Mouse (Mus musculus): ENCODE results near the gene Pth2.
"Not testable (repeated sequence)": the region's sequence is repeated elsewhere in the genome, so short reads cannot be mapped to it uniquely, and the experiment has no call there.

The Pth2 gene

DNA sequence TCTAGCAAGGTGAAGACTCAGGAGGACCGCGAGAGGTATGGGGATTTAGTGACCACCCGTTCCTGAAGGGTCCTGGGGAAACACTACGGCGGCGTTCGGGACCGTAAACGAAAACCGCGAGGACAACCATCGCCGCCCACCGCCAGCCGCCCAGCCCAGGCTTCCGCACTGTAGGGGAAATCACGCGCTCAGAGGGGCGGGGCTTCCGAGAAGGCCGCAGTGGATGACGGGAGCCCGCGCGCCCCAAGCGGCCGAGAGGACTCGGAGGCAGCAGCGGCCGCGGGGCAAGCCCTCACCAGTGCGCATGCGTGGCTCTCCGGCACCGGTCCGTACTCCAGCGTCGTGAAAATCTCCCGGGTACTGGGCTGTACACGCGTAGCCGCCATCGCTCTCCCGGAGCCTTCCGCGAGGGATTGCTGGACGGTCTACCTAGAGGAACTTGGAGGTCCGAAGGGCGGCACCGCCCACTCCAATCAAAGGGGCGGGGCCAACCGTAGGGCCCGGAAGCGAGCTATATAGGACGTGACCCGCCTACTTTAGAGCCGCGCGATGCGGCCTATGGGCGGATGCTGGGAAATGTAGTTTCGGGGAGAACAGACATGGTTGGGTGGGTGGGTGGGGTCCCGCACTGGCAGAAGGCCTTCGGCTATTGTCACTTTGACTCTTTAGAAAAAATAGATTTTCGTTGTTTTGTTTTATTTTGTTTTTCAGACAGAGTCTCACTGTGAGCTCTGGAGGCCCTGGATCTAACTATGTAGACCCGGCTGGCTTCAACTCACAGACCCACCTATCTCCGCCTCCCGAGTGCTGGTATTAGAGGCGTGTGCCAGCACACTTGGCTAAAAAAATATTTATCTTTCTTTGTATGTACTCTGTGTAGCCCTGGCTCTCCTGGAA is 26.5 kb upstream of the Pth2 start, which contains the start of the genes Pih1d1 and Aldh16a1:
Gene Pih1d1, plus strand, starts transcription at position 208 of the 897 bp plus-strand sequence.
Gene Aldh16a1, minus strand, starts transcription at position 489 of the 897 bp plus-strand sequence.
- peak; percentile 97 for DNase-seq

DNA sequence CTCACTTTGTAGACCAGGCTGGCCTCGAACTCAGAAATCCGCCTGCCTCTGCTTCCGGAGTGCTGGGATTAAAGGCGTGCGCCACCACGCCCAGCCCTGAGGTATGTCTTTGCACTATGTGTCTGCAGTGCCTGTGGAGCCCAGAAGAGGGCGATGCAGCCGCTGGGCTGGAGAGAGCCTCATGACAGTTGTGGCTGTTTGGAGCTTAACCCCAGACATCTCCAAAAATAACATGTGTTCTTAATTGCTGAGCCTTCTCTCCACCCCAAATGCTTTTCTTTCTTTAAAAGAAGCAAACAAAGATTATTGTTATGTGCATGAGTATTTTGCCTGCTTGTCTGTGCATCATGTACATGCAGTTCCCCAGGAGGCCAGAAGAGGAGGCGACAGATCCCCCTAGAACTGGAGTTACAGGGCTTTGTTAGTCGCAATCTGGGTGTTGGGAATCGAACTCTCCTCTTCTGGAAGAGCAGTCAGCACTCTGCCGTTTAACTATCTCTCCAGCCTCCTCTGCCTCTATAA is 25.7 kb upstream of the Pth2 start:
- DNase-seq: no peak

DNA sequence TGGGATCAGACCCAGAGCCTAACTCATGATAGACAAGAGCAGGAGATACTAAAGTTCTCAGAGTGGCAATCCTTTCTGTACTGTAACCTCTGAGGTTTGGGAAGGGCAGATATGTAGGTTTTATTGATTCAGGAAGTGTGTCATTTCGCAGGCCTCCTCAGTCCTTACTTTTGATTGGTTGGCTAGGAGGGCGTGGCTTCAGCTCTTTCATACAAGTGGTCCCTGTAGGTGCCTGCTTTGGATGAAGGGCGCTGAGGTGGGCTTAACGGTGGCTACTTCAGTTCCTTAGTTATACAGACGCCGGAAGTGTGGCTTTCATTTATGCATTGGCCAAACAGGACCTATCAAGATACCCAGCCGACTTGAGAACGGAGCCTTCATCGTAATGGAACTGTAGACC is 25.2 kb upstream of the Pth2 start:
- DNase-seq: no peak

DNA sequence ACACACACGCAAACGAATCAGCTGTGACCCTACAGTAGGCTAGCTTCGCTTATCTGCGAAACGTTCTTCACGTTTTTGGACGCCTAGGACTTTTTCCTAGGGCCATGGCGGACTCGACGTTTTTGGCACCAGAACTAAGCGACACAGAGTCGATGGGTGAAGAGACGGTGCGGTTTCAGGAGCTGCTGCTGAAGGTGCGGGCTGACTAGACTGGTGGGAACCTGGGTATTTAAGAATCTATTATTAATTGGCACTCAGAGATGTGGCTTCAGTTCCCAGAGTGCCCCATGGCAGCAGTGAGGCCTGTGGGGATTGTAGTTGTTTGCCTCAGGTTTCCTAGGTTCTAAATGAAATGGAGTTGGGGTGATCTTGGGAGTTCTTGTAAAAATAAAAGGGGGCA is 24.6 kb upstream of the Pth2 start:
- no peak for DNase-seq

DNA sequence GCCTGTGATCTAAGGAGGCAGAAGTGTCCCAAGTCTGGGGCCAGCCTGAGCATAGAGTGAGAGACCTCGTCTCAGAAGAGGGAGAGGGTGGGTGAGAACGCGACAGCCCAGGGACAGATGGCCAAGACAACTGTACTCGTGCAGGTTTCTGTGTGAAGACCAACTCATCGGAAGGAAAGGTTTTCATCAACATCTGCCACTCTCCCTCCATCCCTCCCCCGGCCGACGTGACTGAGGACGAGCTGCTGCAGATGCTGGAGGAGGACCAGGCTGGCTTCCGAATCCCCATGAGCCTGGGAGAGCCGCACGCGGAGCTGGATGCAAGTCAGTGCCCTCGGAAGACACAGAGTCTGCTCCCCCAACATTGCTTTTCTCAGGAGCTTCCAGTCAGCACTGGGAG is 23.3 kb upstream of the Pth2 start:
- peak; percentile 60 for DNase-seq

DNA sequence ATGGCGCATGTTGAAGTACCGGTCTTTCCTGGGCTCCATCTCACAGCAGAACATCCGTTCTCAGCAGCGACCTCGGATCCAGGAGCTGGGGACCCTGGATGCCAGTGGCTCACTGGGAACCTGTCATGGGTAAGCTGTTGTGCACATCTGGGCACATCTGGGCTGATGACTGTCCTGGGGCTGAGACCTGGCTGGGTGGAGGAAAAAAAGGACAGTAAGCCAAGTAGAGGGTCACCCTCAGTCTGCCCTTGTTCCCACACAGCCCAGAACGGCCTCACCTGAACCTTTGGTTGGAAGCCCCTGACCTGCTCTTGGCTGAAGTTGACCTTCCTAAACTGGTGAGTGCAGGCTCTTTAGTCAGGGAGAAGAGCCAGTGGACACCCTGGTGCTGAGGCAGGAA is 21.8 kb upstream of the Pth2 start:
- DNase-seq: no peak

DNA sequence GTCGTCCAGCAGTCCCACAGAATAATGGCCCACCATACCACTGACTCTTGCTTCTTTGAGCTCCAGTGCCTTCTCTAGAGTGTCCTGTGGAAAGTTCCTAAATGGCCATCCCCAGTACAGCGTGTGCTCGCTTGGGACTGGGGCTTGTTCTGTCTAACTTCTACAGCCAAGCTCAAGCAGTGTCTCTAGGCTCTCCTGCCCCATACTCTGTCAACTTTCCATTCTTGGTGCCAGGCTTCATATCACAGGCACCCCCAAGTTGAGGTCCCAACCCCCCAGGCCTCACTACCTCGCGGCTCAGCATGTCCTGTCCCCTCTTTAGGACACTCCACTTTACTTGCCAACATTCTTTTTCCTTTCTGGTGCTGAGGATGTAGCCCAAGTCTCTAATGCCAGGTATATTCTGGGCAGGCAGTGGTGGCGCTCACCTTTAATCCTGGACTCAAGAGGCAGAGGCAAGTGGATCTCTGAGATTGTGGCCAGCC is 20.4 kb upstream of the Pth2 start:
- no peak for DNase-seq

DNA sequence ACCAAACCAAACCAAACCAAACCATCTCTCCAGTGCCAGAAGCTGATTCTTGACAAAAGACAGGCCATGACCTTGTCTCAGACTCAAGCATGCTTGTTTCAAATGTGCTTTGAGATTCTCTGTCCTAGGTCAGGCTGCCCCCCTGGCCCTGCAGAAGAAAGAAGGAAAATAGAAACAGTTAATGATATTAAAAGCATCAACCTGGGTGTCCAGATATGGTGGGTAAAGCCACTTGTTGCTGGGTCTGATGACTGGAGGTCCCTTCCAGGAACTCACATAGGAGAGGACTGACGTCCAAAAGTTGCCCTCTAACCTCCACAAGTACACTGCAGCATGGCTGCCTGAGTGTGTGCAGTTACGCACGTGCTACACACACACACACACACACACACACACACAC is 19.9 kb upstream of the Pth2 start:
- no peak for DNase-seq

DNA sequence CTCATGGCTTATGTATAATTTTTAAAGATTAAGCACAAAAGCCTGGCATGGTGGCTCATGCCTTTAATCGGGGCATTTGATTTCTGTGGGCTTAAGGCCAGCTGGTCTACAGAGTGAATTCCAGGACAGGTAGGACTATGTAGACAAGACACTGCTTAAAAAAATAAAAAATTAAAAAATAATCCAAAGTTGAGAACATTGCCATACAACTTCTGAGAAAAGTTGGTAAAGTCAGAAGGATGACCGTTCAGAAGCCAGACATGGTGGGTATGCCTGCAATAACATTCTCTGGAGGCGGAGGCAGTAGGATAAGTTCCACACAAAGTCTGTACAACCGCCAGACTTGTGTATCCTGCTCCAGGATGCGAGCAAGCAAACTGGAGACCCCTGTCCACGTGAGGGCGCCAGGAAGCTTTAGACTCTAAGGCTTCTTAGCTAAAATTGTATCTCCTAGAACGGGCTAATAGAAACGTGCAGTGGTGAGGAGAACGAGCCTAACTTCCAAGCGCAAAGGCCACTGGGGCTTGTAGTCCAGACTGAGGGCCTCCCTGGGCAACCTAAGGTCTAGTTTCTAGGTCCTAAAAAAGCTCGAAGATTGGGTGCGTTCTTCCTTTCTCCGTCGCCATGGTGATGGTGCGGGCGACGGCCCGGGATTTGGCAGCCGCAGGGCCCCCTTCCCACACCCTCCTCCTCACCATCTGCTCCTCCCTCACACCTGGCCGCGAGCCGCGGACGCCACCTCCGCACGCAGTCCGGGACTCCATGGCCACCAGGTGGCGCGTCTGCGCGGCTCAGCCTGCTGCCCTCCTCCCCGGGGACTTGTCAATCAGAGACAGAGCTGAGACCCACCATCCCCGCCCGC is 19.0 kb upstream of the Pth2 start:
- DNase-seq: peak; percentile 96

DNA sequence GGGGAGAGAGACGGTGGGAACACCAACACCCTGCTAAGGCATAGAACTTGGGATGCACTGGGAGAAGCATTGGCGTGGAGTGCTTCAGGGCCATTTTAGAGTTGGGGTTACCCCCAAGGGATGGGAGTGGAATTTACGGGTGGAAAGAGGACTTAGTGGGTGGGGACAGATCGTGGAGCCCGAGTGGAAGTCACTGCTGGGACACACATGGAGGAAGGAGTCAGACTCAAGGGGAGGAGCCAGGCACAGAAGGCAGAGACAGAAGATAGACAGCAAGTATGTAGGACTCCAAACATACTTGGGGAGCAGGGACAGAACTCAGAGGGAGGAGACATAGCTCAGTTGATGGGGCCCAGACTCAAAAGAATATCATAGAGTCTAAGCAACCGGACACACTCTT is 18.2 kb upstream of the Pth2 start:
- no peak for DNase-seq

DNA sequence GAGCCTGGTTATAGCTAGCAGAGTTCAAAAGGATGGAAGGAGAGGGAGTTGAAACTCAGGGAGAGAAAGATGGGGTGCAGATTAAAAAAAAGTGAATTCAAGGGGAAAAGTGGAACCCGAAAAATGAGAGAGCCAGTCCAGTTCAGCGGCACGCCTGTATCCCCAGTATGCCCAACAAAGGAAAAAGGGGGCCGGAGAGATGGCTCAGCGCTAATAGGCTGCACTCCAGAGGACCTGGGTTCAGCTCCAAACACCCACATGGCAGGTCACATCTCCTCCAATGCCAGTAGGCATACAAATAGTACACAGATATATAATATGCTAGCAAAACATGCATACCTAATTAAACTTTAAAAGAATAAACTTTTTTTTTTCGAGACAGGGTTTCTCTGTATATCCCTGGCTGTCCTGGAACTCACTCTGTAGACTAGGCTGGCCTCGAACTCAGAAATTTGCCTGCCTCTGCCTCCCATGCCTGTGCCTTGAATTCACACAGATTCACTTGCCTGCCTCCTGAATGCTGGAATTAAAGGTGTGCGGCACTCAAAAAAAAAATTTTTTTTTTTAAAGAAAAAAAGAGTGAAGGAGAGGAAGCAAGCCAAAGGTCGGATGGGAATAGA is 17.7 kb upstream of the Pth2 start:
- no peak for DNase-seq

DNA sequence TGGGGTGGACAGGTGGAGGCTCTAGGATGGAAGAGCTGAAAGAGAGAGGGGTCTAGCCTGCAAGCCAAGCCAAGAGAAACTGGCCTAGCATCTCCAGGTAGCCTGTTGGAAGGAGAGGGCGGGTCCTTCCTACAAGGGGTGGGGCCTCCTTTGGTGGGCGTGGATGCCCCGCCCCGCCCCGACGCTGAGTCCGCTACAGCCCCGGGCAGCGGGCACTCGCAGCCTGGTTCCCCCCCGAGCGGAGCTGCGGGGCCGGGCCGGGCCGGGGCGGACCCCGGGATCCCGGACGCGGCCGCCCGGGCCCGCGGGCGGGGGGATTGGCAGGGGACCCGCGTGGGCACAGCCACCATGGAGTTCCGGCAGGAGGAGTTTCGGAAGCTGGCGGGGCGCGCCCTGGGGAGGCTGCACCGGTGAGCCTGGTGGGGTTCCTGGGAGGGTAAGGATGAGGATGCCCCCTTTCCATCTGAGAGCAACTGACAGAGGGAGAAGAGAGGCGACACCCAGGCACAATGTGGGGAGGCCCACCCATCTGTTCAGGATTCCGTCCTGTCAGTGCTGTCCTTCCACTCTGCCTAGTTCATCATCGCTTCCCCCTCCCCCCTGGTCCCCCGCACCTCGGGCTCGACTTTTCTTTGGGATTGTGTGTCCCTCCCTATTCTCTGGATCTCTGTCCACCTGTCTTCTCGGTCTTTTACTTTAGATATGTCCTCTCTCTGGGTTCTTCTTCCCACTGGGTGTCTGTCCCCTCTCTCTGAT is 16.9 kb upstream of the Pth2 start, which contains the start of gene Slc17a7:
Gene Slc17a7, plus strand, starts transcription at position 215 of the 756 bp plus-strand sequence.
- peak; percentile 73 for DNase-seq

DNA sequence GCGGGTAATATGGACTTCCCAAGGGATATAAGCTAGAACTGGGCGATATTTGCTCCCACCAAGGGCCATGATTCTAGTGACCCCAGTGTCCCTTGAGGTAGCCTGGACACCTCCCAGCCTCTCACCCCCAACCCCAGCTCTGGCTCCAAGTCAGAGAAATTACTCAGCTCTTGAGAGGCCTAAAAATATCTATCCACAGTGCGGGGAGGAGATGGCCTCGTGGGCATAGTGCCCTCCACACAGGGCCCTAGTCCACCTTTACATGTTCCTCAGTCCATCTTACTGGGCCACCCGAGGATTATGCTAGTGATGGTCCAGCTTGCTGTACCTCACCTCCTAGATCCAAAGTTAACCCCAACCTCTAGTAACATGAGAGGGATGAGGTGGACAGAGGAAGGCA is 16.0 kb upstream of the Pth2 start:
- no peak for DNase-seq

DNA sequence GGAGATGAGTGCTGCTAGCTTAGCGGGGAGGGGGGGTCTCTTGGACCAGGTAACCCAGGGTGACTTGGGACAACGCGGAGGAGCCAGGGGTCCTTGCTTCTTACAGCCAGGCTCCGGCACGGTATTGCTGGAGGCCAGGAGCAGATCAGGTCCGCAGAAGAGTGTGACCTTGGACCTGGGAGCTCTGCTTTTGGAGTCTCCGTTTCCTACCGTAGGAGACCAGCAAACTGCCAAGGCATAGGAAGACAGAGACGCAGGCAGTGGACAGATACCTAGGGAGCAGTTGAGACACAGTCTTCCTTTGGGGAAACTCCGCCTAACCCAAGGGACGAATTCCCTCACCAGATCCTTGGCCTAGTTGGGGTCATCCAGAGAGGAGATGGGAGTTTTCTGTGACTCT is 15.1 kb upstream of the Pth2 start:
- no peak for DNase-seq

DNA sequence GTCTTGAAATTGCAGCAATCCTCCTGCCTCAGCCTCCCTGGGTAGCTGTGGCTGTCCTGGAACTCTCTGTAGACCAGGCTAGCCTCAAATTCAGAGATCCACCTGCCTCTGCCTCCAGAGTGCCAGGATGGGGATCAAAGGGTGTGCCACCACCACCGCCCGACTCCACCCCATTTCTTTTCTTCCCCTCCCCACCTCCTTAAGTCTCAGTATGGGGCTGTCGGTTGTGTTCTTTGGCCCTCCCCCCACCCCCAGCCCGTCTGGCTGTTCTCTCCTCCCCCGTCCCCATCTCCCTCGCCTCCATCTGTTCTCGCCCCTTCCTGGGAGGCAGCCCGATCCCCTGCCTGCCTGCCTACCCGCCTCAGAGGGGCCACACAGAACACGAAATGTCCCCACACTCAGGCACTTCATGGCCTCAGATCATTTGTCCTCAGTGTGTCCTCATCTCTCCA is 13.8 kb upstream of the Pth2 start:
- DNase-seq: peak; percentile 74

DNA sequence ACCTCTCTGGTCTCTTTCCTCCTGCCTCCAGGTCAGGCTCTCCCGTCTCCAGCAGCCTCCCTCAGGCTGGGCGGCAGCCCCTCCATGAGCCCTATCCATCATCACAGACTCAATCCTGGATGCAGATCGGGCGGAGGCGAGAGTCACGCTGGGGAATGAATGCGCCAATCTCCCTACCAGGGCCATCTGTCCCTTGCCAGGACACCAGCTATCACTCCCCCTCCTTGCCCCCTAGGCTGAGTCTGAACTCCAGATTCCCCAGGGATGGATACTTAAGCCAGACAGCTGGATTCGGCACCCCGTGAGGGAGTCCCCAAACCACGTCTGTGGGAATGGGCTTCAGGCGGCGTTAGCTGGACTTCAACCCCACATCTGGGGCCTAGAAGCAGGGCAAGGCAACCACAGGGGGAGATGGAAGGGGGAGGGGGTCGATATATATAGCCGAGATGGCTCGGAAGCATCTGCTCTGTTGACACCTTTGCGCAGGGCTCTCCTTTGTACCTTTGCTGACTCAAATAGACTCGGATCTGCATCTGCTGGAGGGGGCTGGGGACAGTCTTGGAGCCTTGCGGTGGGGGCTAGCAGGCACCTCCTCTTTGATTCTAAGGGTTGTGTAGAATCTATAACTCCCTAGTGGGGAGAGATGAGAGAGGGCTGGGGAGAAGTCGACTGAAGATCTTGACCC is 12.9 kb upstream of the Pth2 start:
- peak; percentile 57 for DNase-seq

DNA sequence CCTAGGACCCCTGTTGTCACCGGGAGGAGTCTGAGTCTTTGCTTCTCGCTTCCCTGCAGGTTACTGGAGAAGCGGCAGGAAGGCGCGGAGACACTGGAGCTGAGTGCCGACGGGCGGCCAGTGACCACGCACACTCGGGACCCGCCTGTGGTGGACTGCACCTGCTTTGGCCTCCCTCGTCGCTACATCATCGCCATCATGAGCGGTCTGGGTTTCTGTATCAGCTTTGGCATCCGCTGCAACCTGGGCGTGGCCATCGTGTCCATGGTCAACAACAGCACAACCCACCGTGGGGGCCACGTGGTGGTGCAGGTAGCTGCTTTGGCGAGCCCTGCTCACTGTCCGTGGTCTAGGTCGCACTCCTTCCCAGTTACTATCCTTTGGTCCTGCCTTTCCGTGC is 12.1 kb upstream of the Pth2 start:
- no peak for DNase-seq

DNA sequence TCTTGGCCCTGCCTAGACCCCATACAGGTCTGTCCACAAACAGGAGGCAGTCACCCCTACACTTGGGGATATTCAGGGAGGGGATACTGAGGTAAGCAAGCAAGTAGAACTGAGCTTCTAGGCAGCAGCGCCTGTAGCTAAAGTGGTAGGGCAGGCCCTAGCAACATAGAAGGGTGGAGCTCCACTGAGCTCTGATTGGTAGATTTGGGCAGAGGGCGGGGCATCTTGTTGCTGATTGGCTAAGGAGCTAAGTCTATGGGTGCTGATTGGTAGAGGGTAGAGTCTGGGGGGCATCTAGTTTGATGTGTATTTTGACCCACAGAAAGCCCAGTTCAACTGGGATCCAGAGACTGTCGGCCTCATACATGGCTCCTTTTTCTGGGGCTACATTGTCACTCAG is 11.3 kb upstream of the Pth2 start:
- peak; percentile 66 for DNase-seq

DNA sequence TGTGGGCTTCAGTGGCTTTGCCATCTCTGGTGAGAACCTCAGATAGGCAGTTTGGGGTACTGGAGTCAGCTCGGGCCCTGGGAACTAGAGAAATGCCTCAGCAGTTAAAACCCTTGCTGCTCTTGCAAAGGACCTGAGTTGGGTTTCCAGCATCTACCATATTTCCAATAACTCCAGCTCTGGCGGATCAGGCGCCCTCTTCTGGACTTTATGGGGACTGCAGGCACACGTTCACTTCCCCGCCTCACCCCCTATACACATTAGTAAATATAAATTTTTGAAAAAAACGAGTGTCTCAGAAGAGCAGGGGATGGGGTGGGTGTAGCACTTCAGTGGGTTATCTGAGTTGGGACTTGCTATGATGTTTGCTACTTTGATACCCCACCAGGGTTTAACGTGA is 7.8 kb upstream of the Pth2 start:
- DNase-seq: no peak

DNA sequence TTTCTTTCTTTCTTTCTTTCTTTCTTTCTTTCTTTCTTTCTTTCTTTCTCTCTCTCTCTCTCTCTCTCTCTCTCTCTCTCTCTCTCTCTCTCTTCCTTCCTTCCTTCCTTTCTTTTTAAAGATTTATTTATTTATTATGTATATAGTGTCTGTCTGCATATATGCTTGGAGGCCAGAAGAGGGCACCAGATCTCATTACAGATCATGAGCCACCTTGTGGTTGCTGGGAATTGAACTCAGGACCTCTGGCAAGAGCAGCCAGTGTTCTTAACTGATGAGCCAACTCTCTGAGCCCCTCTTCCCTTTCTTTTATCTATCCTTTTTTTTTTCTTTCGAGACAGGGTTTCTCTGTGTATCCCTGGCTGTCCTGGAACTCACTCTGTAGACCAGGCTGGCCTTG is 7.0 kb upstream of the Pth2 start:
- DNase-seq: not testable (repeated sequence)

DNA sequence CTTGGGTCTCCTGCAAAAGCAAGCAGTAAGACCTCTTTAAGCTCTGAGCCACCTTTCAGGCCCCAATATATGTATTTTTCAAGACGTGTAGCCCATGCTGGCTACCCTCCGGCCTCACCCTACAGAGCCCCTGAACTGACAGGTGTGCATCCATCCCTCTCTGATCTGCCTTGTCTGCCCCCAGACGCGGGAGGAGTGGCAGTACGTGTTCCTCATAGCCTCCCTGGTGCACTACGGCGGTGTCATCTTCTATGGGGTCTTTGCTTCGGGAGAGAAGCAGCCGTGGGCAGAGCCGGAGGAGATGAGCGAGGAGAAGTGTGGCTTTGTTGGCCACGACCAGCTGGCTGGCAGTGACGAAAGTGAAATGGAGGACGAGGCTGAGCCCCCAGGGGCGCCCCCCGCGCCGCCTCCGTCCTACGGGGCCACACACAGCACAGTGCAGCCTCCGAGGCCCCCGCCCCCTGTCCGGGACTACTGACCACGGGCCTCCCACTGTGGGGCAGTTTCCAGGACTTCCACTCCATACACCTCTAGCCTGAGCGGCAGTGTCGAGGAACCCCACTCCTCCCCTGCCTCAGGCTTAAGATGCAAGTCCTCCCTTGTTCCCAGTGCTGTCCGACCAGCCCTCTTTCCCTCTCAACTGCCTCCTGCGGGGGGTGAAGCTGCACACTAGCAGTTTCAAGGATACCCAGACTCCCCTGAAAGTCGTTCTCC is 6.1 kb upstream of the Pth2 start:
- DNase-seq: no peak
